Mouse (Mus musculus) testis, adult 2 months (tissue): ENCODE results near the gene Pold2. TPM values are rescaled to one million over a fixed set of nuclear protein-coding genes. Genes with fewer than 3 reads are reported as not detected.

Experiments
- H3K27ac ChIP-seq: fragments of 200-500 bp; 2 replicates; pipeline ENCODE4 v1.5.1; 2012; ENCODE audit warnings: low read depth, low read length; ENCODE audit not compliant: control insufficient read depth, insufficient read depth
- H3K27me3 ChIP-seq: fragments of 200-500 bp; 2 replicates; pipeline ENCODE4 v1.6.1; 2012; ENCODE audit warnings: mild to moderate bottlenecking, low read length, moderate library complexity; ENCODE audit not compliant: control insufficient read depth, insufficient read depth
- H3K36me3 ChIP-seq: fragments of 200-500 bp; 2 replicates; pipeline ENCODE4 v1.6.1; 2012; ENCODE audit warnings: mild to moderate bottlenecking, low read length; ENCODE audit not compliant: control insufficient read depth, insufficient read depth
- H3K4me1 ChIP-seq: fragments of 200-500 bp; 2 replicates; pipeline ENCODE4 v1.6.1; 2012; ENCODE audit warnings: low read length; ENCODE audit not compliant: control insufficient read depth, insufficient read depth
- H3K4me3 ChIP-seq: fragments of 200-500 bp; 2 replicates; pipeline ENCODE4 v1.5.1; 2012; ENCODE audit warnings: low read depth, mild to moderate bottlenecking, low read length, moderate library complexity, mixed read lengths; ENCODE audit not compliant: control insufficient read depth
- CTCF ChIP-seq: fragments of 200-500 bp; IDR thresholded peaks from 2 replicates; pipeline ENCODE4 v1.5.1; 2012; ENCODE audit warnings: low read depth, mild to moderate bottlenecking, inconsistent platforms, low read length, moderate library complexity; ENCODE audit not compliant: control insufficient read depth, insufficient read depth, insufficient replicate concordance
- POLR2A ChIP-seq: fragments of 200-500 bp; IDR thresholded peaks from 2 replicates; pipeline ENCODE4 v1.6.1; 2012; ENCODE audit warnings: low read depth, mild to moderate bottlenecking, inconsistent platforms, low read length, moderate library complexity; ENCODE audit not compliant: control insufficient read depth
- polyA plus RNA-seq: library from polyadenylated mRNA; depleted of rRNA; stranded (reverse); fragments of >200 nt; gene quantifications from 2 replicates; pipeline ENCODE4 v1.2.3, GENCODE M21; 2012

The Pold2 gene
- polyA plus RNA-seq, 1 experiment: 88.8 TPM

GRCm38 (mm10) chr11:5915429-5916177 is 37.5 kb upstream of the Pold2 start:
- Histone ChIP-seq H3K27ac (no peak overlapping the region), H3K4me3 (no peak overlapping the region), H3K4me1 (peaks cover 4% of the 10 kb centered on the region), H3K27me3 (no peaks in the 10 kb centered on the region), H3K36me3 (no peaks in the 10 kb centered on the region)
- TF ChIP-seq CTCF: no peak
- no peak for TF ChIP-seq POLR2A

GRCm38 (mm10) chr11:5914940-5915339 is 36.8 kb upstream of the Pold2 start:
- Histone ChIP-seq H3K4me1 (no peaks in the 10 kb centered on the region), H3K27me3 (no peaks in the 10 kb centered on the region), H3K27ac (no peak overlapping the region), H3K4me3 (no peak overlapping the region), H3K36me3 (no peaks in the 10 kb centered on the region)
- TF ChIP-seq POLR2A (no peak), CTCF (no peak)

- no peak overlapping the region for H3K4me3 ChIP-seq
- no peak for TF ChIP-seq POLR2A
- no peak for TF ChIP-seq CTCF
- H3K4me1 ChIP-seq: no peaks in the 10 kb centered on the region
- H3K27me3 ChIP-seq: no peaks in the 10 kb centered on the region
- no peak overlapping the region for H3K27ac ChIP-seq
- H3K36me3 ChIP-seq: no peaks in the 10 kb centered on the region
Measured at GRCm38 (mm10) chr11:5913936-5914335, 35.8 kb upstream of the Pold2 start.

GRCm38 (mm10) chr11:5913256-5913655 is 35.2 kb upstream of the Pold2 start:
- Histone ChIP-seq H3K4me1 (no peaks in the 10 kb centered on the region), H3K27me3 (no peaks in the 10 kb centered on the region), H3K36me3 (no peaks in the 10 kb centered on the region), H3K4me3 (no peak overlapping the region), H3K27ac (no peak overlapping the region)
- TF ChIP-seq POLR2A: no peak

GRCm38 (mm10) chr11:5912635-5913034 is 34.5 kb upstream of the Pold2 start:
- Histone ChIP-seq H3K27ac (no peak overlapping the region), H3K27me3 (no peaks in the 10 kb centered on the region), H3K4me3 (no peak overlapping the region), H3K36me3 (no peaks in the 10 kb centered on the region), H3K4me1 (no peaks in the 10 kb centered on the region)
- TF ChIP-seq POLR2A (no peak), CTCF (peak; percentile 49; the same call in 1 of the 2 replicates)

GRCm38 (mm10) chr11:5908642-5909041 is 30.6 kb upstream of the Pold2 start:
- H3K27me3 ChIP-seq: no peaks in the 10 kb centered on the region
- H3K4me3 ChIP-seq: no peak overlapping the region
- no peaks in the 10 kb centered on the region for H3K4me1 ChIP-seq
- no peak overlapping the region for H3K27ac ChIP-seq
- TF ChIP-seq POLR2A: no peak
- no peak for TF ChIP-seq CTCF
- H3K36me3 ChIP-seq: no peaks in the 10 kb centered on the region

- Histone ChIP-seq H3K4me1 (peaks cover 9% of the 10 kb centered on the region), H3K27me3 (no peaks in the 10 kb centered on the region), H3K36me3 (no peaks in the 10 kb centered on the region), H3K27ac (no peak overlapping the region), H3K4me3 (no peak overlapping the region)
- TF ChIP-seq POLR2A (no peak), CTCF (no peak)
Measured at GRCm38 (mm10) chr11:5907096-5907495, 29.0 kb upstream of the Pold2 start.
